Mouse (Mus musculus): ENCODE data around the gene Klhl40. TPM values are rescaled to one million over a fixed set of nuclear protein-coding genes. Genes with fewer than 3 reads are reported as not detected.

The Klhl40 gene
- polyA plus RNA-seq, 1 experiment from 2014 or later: not detected

DNA sequence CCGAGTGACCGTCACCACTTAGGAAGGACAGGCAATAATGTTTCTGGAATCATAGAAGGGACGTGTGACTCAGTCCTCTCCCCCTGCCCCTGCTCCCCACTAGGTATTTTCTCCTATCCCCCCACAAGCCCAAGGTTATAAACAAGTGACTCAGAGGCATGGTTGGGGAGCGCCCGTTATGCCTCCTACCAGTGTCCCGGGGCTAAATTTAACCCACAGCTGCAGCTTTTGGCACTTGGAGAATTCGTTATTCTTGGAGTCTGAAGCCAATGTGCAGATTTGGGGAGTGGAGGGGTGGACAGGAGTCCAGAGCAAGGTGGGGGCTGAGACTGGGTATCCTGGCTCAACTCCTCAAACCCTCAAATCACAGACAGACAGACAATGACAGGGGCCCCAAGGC, 896 bp upstream of the Klhl40 start:
- WGBS: 79% methylated on average over 7 of the region's 7 CpGs
- H3K4me2 ChIP-seq (ENCODE audit: low read length): no peak overlapping the region
- no peaks in the 10 kb centered on the region for H3K4me1 ChIP-seq (replicated peaks; ENCODE audit: insufficient read depth, low read length)
- H3K27ac ChIP-seq: no peak overlapping the region
- no peak for ATAC-seq (replicated peaks; ENCODE audit: low FRiP score, low read depth)
- no peaks in the 10 kb centered on the region for H3K36me3 ChIP-seq (ENCODE audit: insufficient read depth, low read length)
- no peak overlapping the region for H3K9ac ChIP-seq (ENCODE audit: low read depth, low read length)
- no peak overlapping the region for H3K4me3 ChIP-seq (replicated peaks; ENCODE audit: low read depth, low read length)
- H3K27me3 ChIP-seq (ENCODE audit: insufficient read depth, low read length): peaks cover 27% of the 10 kb centered on the region
- TF ChIP-seq CTCF (IDR thresholded peaks at IDR 0.05; ENCODE audit: low read depth): no peak
- H3K9me3 ChIP-seq (replicated peaks; ENCODE audit: low read length): no peaks in the 10 kb centered on the region
- DNase-seq (ENCODE audit: low spot score): no peak

DNA sequence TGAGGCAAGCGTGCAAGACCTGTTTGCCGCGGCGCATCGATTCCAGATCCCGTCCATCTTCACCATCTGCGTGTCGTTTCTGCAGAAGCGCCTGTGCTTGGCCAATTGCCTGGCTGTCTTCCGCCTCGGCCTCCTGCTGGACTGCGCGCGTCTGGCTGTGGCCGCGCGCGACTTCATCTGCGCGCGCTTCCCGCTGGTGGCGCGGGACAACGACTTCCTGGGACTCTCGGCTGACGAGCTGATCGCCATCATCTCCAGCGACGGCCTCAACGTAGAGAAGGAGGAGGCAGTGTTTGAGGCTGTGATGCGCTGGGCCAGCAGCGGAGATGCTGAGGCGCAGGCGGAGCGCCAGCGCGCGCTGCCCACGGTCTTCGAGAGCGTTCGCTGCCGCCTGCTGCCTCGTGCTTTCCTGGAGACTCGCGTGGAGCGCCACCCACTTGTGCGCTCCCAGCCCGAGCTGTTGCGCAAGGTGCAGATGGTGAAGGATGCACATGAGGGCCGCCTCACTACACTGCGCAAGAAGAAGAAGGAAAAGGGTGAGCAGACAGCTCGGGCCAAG, 738 bp downstream of the Klhl40 start:
- Histone ChIP-seq H3K27ac (no peak overlapping the region), H3K27me3 (ENCODE audit: insufficient read depth, low read length) (peaks cover 27% of the 10 kb centered on the region), H3K4me1 (replicated peaks; ENCODE audit: insufficient read depth, low read length) (no peaks in the 10 kb centered on the region), H3K36me3 (ENCODE audit: insufficient read depth, low read length) (no peaks in the 10 kb centered on the region), H3K9me3 (replicated peaks; ENCODE audit: low read length) (no peaks in the 10 kb centered on the region), H3K4me2 (ENCODE audit: low read length) (peak overlapping the region; percentile 53), H3K4me3 (replicated peaks; ENCODE audit: low read depth, low read length) (peak overlapping the region; percentile 24), H3K9ac (ENCODE audit: low read depth, low read length) (no peak overlapping the region)
- WGBS: 12% methylated on average over 54 of the region's 54 CpGs
- ATAC-seq (replicated peaks; ENCODE audit: low FRiP score, low read depth) (no peak), DNase-seq (ENCODE audit: low spot score) (peak; percentile 55)
- no peak for TF ChIP-seq CTCF (IDR thresholded peaks at IDR 0.05; ENCODE audit: low read depth)

DNA sequence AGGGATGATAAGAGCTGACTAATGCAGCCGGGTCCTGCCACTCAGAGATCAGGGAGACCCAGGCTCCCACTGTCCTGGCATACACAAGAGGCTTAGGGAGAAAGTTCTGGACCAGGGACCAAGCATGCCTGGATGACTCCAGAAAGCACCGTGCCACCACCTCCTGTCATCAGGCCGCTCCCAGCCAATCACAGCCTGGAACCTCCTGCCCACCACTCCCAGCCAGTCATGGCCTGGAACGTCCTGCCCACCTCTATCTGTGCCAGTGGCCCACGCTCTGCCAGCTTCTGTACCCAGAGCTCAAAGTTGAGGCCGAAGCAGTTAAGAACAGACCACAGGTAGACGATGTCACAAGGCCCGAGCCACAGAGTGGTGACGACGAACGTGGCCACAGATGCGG, 7.4 kb downstream of the Klhl40 start:
- H3K4me1 ChIP-seq (replicated peaks; ENCODE audit: insufficient read depth, low read length): no peaks in the 10 kb centered on the region
- no peak for ATAC-seq (replicated peaks; ENCODE audit: low FRiP score, low read depth)
- 86% methylated on average over 12 of the region's 12 CpGs for WGBS
- TF ChIP-seq CTCF (IDR thresholded peaks at IDR 0.05; ENCODE audit: low read depth): no peak
- H3K4me3 ChIP-seq (replicated peaks; ENCODE audit: low read depth, low read length): no peak overlapping the region
- no peaks in the 10 kb centered on the region for H3K36me3 ChIP-seq (ENCODE audit: insufficient read depth, low read length)
- H3K27ac ChIP-seq: no peak overlapping the region
- H3K9me3 ChIP-seq (replicated peaks; ENCODE audit: low read length): no peaks in the 10 kb centered on the region
- no peak overlapping the region for H3K9ac ChIP-seq (ENCODE audit: low read depth, low read length)
- H3K27me3 ChIP-seq (ENCODE audit: insufficient read depth, low read length): no peaks in the 10 kb centered on the region
- H3K4me2 ChIP-seq (ENCODE audit: low read length): no peak overlapping the region
- no peak for DNase-seq (ENCODE audit: low spot score)

DNA sequence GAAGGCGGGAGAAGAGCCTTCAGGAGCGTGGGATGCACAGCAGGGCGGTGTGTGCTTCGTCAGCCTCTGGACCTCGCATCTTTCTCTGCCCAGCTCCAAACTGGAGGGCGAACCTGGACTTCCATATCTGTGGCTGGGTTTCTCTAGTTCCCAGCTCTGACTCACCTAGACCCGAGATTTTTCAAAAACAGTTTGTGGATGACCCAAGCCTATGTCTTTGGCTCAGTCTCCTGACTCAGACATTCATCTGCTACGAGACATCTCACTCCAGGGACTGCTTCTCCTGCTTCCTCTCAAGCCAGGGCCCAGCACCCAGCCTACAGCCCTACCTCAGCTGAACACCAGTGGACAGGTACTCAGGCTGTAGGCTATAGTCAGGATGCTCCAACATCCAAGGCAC, 7.9 kb downstream of the Klhl40 start:
- ATAC-seq (replicated peaks; ENCODE audit: low FRiP score, low read depth) (no peak), DNase-seq (ENCODE audit: low spot score) (no peak)
- Histone ChIP-seq H3K9me3 (replicated peaks; ENCODE audit: low read length) (no peaks in the 10 kb centered on the region), H3K27ac (no peak overlapping the region), H3K36me3 (ENCODE audit: insufficient read depth, low read length) (no peaks in the 10 kb centered on the region), H3K4me2 (ENCODE audit: low read length) (no peak overlapping the region), H3K9ac (ENCODE audit: low read depth, low read length) (no peak overlapping the region), H3K27me3 (ENCODE audit: insufficient read depth, low read length) (no peaks in the 10 kb centered on the region), H3K4me3 (replicated peaks; ENCODE audit: low read depth, low read length) (no peak overlapping the region), H3K4me1 (replicated peaks; ENCODE audit: insufficient read depth, low read length) (no peaks in the 10 kb centered on the region)
- WGBS: 82% methylated on average over 8 of the region's 8 CpGs
- TF ChIP-seq CTCF (IDR thresholded peaks at IDR 0.05; ENCODE audit: low read depth): no peak

- ATAC-seq (replicated peaks; ENCODE audit: low FRiP score, low read depth) (no peak), DNase-seq (ENCODE audit: low spot score) (no peak)
- WGBS: 79% methylated on average over 2 of the region's 2 CpGs
- Histone ChIP-seq H3K27ac (no peak overlapping the region), H3K4me2 (ENCODE audit: low read length) (no peak overlapping the region), H3K9ac (ENCODE audit: low read depth, low read length) (no peak overlapping the region), H3K4me3 (replicated peaks; ENCODE audit: low read depth, low read length) (no peak overlapping the region), H3K9me3 (replicated peaks; ENCODE audit: low read length) (no peaks in the 10 kb centered on the region), H3K27me3 (ENCODE audit: insufficient read depth, low read length) (no peaks in the 10 kb centered on the region), H3K4me1 (replicated peaks; ENCODE audit: insufficient read depth, low read length) (no peaks in the 10 kb centered on the region), H3K36me3 (ENCODE audit: insufficient read depth, low read length) (no peaks in the 10 kb centered on the region)
- no peak for TF ChIP-seq CTCF (IDR thresholded peaks at IDR 0.05; ENCODE audit: low read depth)
Measured at GRCm38 (mm10) chr9:121786359-121786758, 9.0 kb downstream of the Klhl40 start.

DNA sequence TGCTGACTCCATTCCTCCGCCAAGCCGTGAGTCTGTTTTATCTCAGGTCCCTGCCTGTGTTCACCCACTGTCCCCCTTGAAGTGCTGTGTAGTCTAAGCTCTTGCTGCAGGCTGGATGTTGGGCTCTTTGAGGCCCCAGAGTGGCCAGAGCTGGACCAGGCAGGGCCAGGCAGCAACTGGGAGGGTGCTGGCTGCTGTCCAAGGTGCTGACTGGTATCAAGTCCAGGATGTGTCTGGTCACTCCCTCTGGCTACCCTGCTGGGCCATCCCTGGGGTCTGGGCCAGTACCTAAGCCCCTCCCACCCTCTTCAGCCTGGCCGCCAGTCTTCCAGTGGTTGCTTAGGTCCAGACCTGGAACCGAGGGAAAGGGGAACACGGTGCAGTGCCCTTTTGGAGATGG, 13.8 kb downstream of the Klhl40 start:
- H3K4me2 ChIP-seq (ENCODE audit: low read length): no peak overlapping the region
- H3K27me3 ChIP-seq (ENCODE audit: insufficient read depth, low read length): no peaks in the 10 kb centered on the region
- peaks cover 4% of the 10 kb centered on the region; the same call in 1 of the 2 replicates for H3K4me1 ChIP-seq (replicated peaks; ENCODE audit: insufficient read depth, low read length)
- ATAC-seq (replicated peaks; ENCODE audit: low FRiP score, low read depth) (peak; percentile 59), DNase-seq (ENCODE audit: low spot score) (peak; percentile 82)
- H3K27ac ChIP-seq: no peak overlapping the region
- H3K9me3 ChIP-seq (replicated peaks; ENCODE audit: low read length): no peaks in the 10 kb centered on the region
- H3K4me3 ChIP-seq (replicated peaks; ENCODE audit: low read depth, low read length): no peak overlapping the region
- H3K36me3 ChIP-seq (ENCODE audit: insufficient read depth, low read length): no peaks in the 10 kb centered on the region
- no peak for TF ChIP-seq CTCF (IDR thresholded peaks at IDR 0.05; ENCODE audit: low read depth)
- H3K9ac ChIP-seq (ENCODE audit: low read depth, low read length): no peak overlapping the region
- WGBS: 13% methylated on average over 5 of the region's 5 CpGs
